Mouse (Mus musculus): ENCODE results near the gene Spata31.

Spata31 gene

GRCm38 (mm10) chr13:64917191-64917590 is at the start of gene Spata31:
Gene Spata31, plus strand, starts transcription at chr13:64917406.
- DNase-seq (ENCODE audit: low spot score in 2 of 2) = no peak

- DNase-seq (ENCODE audit: low spot score in 2 of 2) = no peak
Measured at GRCm38 (mm10) chr13:64903132-64903531, 14.1 kb upstream of the Spata31 start.

GRCm38 (mm10) chr13:64903585-64904208 is 13.5 kb upstream of the Spata31 start, which contains the start of gene Cntnap3:
Gene Cntnap3, minus strand, starts transcription at chr13:64903955.
- DNase-seq (ENCODE audit: low spot score in 2 of 2) = peak; percentile 1 to 3
